Mouse (Mus musculus) c-Kit-positive CD71-positive TER-119-positive erythroid progenitor cells, embryonic 14.5 days (primary cell): ENCODE measurements around the gene Gm15293.
"Not testable (repeated sequence)": the region's sequence is repeated elsewhere in the genome, so short reads cannot be mapped to it uniquely, and the experiment has no call there.

Experiments used
- DNase-seq: peaks from one replicate; pipeline ENCODE4 v3.0.0-alpha.2; 2013; ENCODE audit warnings: low spot score

The Gm15293 gene

DNA sequence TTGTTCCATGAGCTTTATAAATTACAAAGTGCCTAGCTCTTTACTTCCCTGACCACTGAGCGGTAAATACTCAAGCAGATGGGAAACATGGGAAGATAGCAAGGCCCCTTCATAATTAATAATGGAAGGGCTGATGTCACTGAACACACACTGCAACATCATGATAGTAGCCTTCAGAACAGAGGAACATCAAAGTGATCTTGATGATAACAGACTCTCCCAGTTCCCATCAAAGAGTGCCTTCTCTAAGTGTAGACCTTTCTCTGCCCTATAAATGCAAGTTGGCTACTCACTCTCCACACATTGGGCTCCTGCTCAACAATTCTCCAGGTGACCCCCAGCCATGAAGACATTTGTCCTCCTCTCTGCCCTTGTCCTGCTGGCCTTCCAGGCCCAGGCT is at the start of gene Gm15293:
Gene Gm15293, plus strand, starts transcription at position 301 of the 400 bp plus-strand sequence.
- DNase-seq: not testable (repeated sequence)

DNA sequence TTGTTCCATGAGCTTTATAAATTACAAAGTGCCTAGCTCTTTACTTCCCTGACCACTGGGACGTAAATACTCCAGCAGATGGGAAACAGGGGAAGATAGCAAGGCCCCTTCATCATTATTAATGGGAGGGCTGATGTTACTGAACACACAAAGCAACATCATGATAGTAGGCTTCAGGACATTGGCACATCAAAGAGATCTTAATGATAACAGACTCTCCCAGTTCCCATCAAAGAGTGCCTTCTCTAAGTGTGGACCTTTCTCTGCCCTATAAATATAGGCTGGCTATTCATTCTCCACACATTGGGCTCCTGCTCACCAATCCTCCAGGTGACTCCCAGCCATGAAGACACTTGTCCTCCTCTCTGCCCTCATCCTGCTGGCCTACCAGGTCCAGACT is 39.4 kb upstream of the Gm15293 start, which contains the start of gene Defa22:
Gene Defa22, plus strand, starts transcription at position 301 of the 400 bp plus-strand sequence.
- DNase-seq: not testable (repeated sequence)

DNA sequence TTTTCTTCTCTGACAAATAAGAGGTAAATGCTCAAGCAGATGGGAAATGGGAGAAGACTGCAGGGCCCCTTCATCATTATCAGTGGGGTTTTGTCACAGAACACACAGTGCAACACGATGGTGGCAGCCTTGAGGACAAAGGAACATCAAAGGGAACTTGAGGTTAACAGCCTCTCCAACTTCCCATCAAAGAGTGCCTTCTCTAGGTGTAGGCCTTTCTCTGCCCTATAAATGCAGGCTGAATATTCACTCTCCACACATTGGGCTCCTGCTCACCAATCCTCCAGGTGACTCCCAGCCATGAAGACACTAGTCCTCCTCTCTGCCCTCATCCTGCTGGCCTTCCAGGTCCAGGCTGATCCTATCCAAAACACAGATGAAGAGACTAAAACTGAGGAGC is 10.0 kb upstream of the Gm15293 start, which contains the start of gene Defa31:
Gene Defa31, plus strand, starts transcription at position 301 of the 400 bp plus-strand sequence.
- DNase-seq: not testable (repeated sequence)
